Mouse (Mus musculus): ENCODE measurements around the gene Pnck. TPM values are rescaled to one million over a fixed set of nuclear protein-coding genes. Genes with fewer than 3 reads are reported as not detected.
A peak's percentile ranks its signal among the peaks of the same experiment; 100 is the strongest.

Pnck gene
- polyA plus RNA-seq, 1 experiment from 2014 or later: 194 TPM

GRCm38 (mm10) chrX:73673968-73674661, 14.2 kb upstream of the Pnck start:
- Histone ChIP-seq H3K4me1 (ENCODE audit: control insufficient read depth, insufficient read depth, low read depth, low read length) (peaks cover 11% of the 10 kb centered on the region), H3K27me3 (replicated peaks; ENCODE audit: control insufficient read depth, insufficient read depth, low read length) (no peaks in the 10 kb centered on the region), H3K27ac (ENCODE audit: low read depth, low read length) (peak overlapping the region; percentile 76; the same call in 1 of the 2 replicates), H3K36me3 (ENCODE audit: control insufficient read depth, insufficient read depth, low read length) (no peaks in the 10 kb centered on the region), H3K4me3 (ENCODE audit: low read length) (peak overlapping the region; percentile 63), H3K9ac (ENCODE audit: low read depth, low read length) (peak overlapping the region; percentile 78), H3K9me3 (ENCODE audit: control insufficient read depth, low read length) (no peaks in the 10 kb centered on the region), H3K4me2 (ENCODE audit: low read length) (peak overlapping the region; percentile 74)
- 22% methylated on average over 20 of the region's 20 CpGs for WGBS
- ATAC-seq: peak; percentile 47

DNA sequence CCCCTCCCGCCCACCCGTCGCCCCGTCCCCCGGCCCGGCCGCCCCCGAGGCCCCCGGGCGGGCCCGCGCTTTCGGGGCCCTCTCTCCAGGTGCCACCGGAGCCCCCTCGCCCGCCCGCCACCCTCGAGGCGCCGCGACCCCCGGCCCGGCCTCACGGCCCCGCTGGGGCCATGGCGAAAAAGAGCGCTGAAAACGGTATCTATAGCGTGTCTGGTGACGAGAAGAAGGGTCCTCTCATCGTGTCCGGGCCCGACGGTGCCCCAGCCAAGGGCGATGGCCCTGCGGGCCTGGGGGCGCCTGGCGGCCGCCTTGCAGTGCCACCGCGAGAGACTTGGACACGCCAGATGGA, 13.7 kb upstream of the Pnck start:
- no peak; the same call in 1 of the 2 replicates for ATAC-seq
- H3K9me3 ChIP-seq (ENCODE audit: control insufficient read depth, low read length): no peaks in the 10 kb centered on the region
- no peaks in the 10 kb centered on the region for H3K27me3 ChIP-seq (replicated peaks; ENCODE audit: control insufficient read depth, insufficient read depth, low read length)
- peak overlapping the region; percentile 63 for H3K4me3 ChIP-seq (ENCODE audit: low read length)
- H3K9ac ChIP-seq (ENCODE audit: low read depth, low read length): peak overlapping the region; percentile 78
- 16% methylated on average over 21 of the region's 42 CpGs for WGBS
- H3K36me3 ChIP-seq (ENCODE audit: control insufficient read depth, insufficient read depth, low read length): no peaks in the 10 kb centered on the region
- H3K4me1 ChIP-seq (ENCODE audit: control insufficient read depth, insufficient read depth, low read depth, low read length): peaks cover 11% of the 10 kb centered on the region
- H3K4me2 ChIP-seq (ENCODE audit: low read length): peak overlapping the region; percentile 74
- H3K27ac ChIP-seq (ENCODE audit: low read depth, low read length): peak overlapping the region; percentile 76

DNA sequence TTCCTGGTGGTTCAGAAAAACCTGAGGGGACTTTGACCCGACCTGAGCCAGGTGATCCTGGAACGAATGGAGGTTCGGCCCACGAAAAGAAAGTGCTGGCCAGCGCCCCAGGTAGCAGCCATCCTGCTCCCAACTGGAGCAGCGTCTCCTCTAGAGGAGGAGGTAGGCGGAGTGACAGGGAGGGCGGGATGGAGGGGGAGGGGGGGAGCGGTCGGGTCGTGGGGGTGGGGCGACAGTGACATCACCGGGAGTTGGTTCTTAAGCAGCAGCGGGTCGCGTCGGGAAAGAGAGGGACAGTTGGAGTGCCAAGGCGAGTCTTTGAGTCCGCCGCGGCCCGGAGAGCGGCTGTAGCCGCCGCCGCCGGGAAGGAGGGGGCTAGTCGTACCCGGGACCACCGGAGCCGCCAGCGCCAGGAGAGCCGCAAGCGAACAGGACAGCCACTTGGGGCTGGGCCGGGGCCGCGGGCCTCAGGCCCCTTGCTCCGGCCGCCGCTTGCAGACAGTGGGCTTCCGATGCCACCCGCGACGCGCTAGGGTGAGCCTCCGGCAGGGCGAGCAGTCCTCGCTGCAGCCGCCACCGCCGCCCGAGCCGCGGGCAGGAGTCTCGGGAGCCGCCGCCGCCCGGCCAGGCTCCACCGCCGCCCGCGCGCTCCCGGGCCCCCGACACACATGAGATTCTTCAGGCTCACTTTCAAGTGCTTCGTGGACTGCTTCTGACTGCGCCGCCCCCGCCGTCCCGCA, 13.1 kb upstream of the Pnck start, which contains the start of gene Slc6a8:
Slc6a8 (plus strand) TSS at position 272 of the 740 bp plus-strand sequence.
- 19% methylated on average over 18 of the region's 72 CpGs for WGBS
- H3K9ac ChIP-seq (ENCODE audit: low read depth, low read length): peak within 1 kb of the TSS; percentile 78
- H3K27me3 ChIP-seq (replicated peaks; ENCODE audit: control insufficient read depth, insufficient read depth, low read length): no peaks in the 10 kb centered on the region
- H3K4me2 ChIP-seq (ENCODE audit: low read length): peak within 1 kb of the TSS; percentile 74
- no peaks in the 10 kb centered on the region for H3K9me3 ChIP-seq (ENCODE audit: control insufficient read depth, low read length)
- peak within 1 kb of the TSS; percentile 63 for H3K4me3 ChIP-seq (ENCODE audit: low read length)
- H3K36me3 ChIP-seq (ENCODE audit: control insufficient read depth, insufficient read depth, low read length): no peaks in the 10 kb centered on the region
- peaks cover 11% of the 10 kb centered on the region for H3K4me1 ChIP-seq (ENCODE audit: control insufficient read depth, insufficient read depth, low read depth, low read length)
- ATAC-seq: peak; percentile 82
- peak within 1 kb of the TSS; percentile 76 for H3K27ac ChIP-seq (ENCODE audit: low read depth, low read length)

GRCm38 (mm10) chrX:73672031-73672431, 12.1 kb upstream of the Pnck start:
- H3K4me3 ChIP-seq (ENCODE audit: low read length): no peak overlapping the region
- H3K27me3 ChIP-seq (replicated peaks; ENCODE audit: control insufficient read depth, insufficient read depth, low read length): no peaks in the 10 kb centered on the region
- H3K4me1 ChIP-seq (ENCODE audit: control insufficient read depth, insufficient read depth, low read depth, low read length): peaks cover 11% of the 10 kb centered on the region
- H3K36me3 ChIP-seq (ENCODE audit: control insufficient read depth, insufficient read depth, low read length): no peaks in the 10 kb centered on the region
- H3K9ac ChIP-seq (ENCODE audit: low read depth, low read length): no peak overlapping the region
- H3K9me3 ChIP-seq (ENCODE audit: control insufficient read depth, low read length): no peaks in the 10 kb centered on the region
- 38% methylated on average over 4 of the region's 4 CpGs for WGBS
- no peak overlapping the region for H3K27ac ChIP-seq (ENCODE audit: low read depth, low read length)
- no peak overlapping the region; the same call in 1 of the 2 replicates for H3K4me2 ChIP-seq (ENCODE audit: low read length)
- ATAC-seq: peak; percentile 25; the same call in 1 of the 2 replicates

- no peak for ATAC-seq
Observed at GRCm38 (mm10) chrX:73663143-73663542, 3.2 kb upstream of the Pnck start.

DNA sequence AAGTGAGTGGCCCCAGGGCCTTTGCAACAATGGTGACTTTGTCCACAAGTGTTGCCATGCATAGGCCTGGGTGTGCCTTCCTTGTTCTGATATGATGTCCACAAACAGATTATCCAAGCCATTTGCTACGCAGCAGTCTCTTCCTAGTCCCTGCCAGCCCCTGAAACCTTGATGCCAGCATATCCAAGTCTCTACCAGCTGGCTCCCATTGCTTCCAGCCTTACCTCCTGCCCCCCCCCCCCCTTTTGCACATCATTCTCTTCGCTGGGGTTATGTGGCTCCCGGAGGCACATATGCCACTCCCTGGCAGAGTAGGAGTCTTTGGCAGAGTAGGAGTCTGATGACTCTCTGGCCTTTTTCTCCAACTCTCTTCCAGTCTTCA, 358 bp upstream of the Pnck start:
- peak overlapping the region; percentile 70 for H3K9ac ChIP-seq (ENCODE audit: low read depth, low read length)
- no peaks in the 10 kb centered on the region for H3K9me3 ChIP-seq (ENCODE audit: control insufficient read depth, low read length)
- H3K36me3 ChIP-seq (ENCODE audit: control insufficient read depth, insufficient read depth, low read length): no peaks in the 10 kb centered on the region
- no peaks in the 10 kb centered on the region for H3K27me3 ChIP-seq (replicated peaks; ENCODE audit: control insufficient read depth, insufficient read depth, low read length)
- 32% methylated on average over 3 of the region's 3 CpGs for WGBS
- H3K4me3 ChIP-seq (ENCODE audit: low read length): peak overlapping the region; percentile 51
- peak overlapping the region; percentile 75 for H3K27ac ChIP-seq (ENCODE audit: low read depth, low read length)
- ATAC-seq: peak; percentile 28
- H3K4me2 ChIP-seq (ENCODE audit: low read length): peak overlapping the region; percentile 56
- no peaks in the 10 kb centered on the region; the same call in 1 of the 2 replicates for H3K4me1 ChIP-seq (ENCODE audit: control insufficient read depth, insufficient read depth, low read depth, low read length)

More at GRCm38 (mm10) chrX:73663143-73663542, 3.2 kb upstream of the Pnck start:
- Histone ChIP-seq H3K27ac (ENCODE audit: low read depth, low read length) (no peak overlapping the region), H3K27me3 (replicated peaks; ENCODE audit: control insufficient read depth, insufficient read depth, low read length) (no peaks in the 10 kb centered on the region), H3K9me3 (ENCODE audit: control insufficient read depth, low read length) (no peaks in the 10 kb centered on the region), H3K36me3 (ENCODE audit: control insufficient read depth, insufficient read depth, low read length) (no peaks in the 10 kb centered on the region), H3K4me3 (ENCODE audit: low read length) (no peak overlapping the region), H3K4me2 (ENCODE audit: low read length) (no peak overlapping the region), H3K9ac (ENCODE audit: low read depth, low read length) (no peak overlapping the region), H3K4me1 (ENCODE audit: control insufficient read depth, insufficient read depth, low read depth, low read length) (no peaks in the 10 kb centered on the region; the same call in 1 of the 2 replicates)

DNA sequence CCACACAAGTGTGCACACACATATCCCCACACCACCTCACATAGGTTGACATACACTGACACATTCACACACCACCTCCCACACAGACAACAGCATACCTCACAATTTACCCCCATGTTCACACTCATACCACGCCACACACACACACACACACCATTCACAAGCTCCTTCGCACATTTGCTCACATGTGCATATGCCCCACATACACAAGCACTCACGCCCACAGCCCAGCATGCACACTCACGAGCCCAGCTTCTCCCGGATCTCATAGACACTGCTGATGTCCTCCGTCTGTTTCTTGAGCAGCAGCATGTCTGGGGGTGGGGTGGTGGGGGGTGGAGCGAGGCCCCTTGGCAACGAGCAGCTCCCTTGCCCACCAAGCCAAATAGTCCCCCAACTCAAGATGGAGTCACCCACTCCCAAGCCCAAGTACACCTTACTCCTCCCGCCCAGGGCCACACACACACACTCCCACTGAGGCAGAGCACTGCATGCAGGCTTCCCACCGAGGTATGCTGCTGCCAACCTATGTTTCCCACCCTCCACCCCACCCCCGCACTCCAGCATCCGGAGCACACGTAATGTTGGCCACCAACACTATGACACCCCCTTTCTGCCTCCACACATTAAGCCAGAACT, 862 bp downstream of the Pnck start:
- WGBS: 48% methylated on average over 12 of the region's 13 CpGs
- peak; percentile 34 for ATAC-seq
- peak overlapping the region; percentile 75 for H3K27ac ChIP-seq (ENCODE audit: low read depth, low read length)

GRCm38 (mm10) chrX:73658391-73658790, 1.5 kb downstream of the Pnck start:
- H3K9ac ChIP-seq (ENCODE audit: low read depth, low read length): no peak overlapping the region
- peak overlapping the region; percentile 56 for H3K4me2 ChIP-seq (ENCODE audit: low read length)

More for the DNA sequence above, 862 bp downstream of the Pnck start:
- Histone ChIP-seq H3K4me1 (ENCODE audit: control insufficient read depth, insufficient read depth, low read depth, low read length) (no peaks in the 10 kb centered on the region; the same call in 1 of the 2 replicates), H3K27me3 (replicated peaks; ENCODE audit: control insufficient read depth, insufficient read depth, low read length) (no peaks in the 10 kb centered on the region), H3K9me3 (ENCODE audit: control insufficient read depth, low read length) (no peaks in the 10 kb centered on the region), H3K4me3 (ENCODE audit: low read length) (peak overlapping the region; percentile 51), H3K4me2 (ENCODE audit: low read length) (peak overlapping the region; percentile 56), H3K36me3 (ENCODE audit: control insufficient read depth, insufficient read depth, low read length) (no peaks in the 10 kb centered on the region), H3K9ac (ENCODE audit: low read depth, low read length) (peak overlapping the region; percentile 70)

DNA sequence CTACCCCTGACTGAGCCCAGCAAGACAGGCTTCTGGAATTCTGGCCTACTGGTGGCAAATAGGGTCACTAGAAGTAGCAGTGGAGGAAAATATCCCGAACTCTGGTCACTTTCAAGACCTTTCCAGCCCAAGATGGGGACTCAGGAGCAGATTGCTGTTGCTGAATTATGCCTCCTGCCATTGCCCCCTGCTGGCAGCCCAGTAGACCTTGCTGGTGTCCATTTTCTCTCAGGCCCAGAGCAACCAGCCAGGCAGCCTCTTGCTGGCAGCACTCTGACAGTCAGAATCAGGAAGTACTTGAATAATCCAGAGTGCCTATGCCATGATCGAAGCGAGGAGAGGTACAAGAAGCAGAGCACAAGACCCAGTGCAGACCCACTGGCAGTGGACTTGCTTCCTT, 4.4 kb downstream of the Pnck start:
- no peaks in the 10 kb centered on the region for H3K27me3 ChIP-seq (replicated peaks; ENCODE audit: control insufficient read depth, insufficient read depth, low read length)
- H3K4me3 ChIP-seq (ENCODE audit: low read length): no peak overlapping the region
- H3K27ac ChIP-seq (ENCODE audit: low read depth, low read length): no peak overlapping the region
- no peak for ATAC-seq
- H3K9ac ChIP-seq (ENCODE audit: low read depth, low read length): no peak overlapping the region
- H3K4me1 ChIP-seq (ENCODE audit: control insufficient read depth, insufficient read depth, low read depth, low read length): no peaks in the 10 kb centered on the region; the same call in 1 of the 2 replicates
- 66% methylated on average over 3 of the region's 3 CpGs for WGBS
- H3K9me3 ChIP-seq (ENCODE audit: control insufficient read depth, low read length): no peaks in the 10 kb centered on the region
- no peak overlapping the region for H3K4me2 ChIP-seq (ENCODE audit: low read length)
- H3K36me3 ChIP-seq (ENCODE audit: control insufficient read depth, insufficient read depth, low read length): no peaks in the 10 kb centered on the region

More at GRCm38 (mm10) chrX:73658391-73658790, 1.5 kb downstream of the Pnck start:
- Histone ChIP-seq H3K36me3 (ENCODE audit: control insufficient read depth, insufficient read depth, low read length) (no peaks in the 10 kb centered on the region), H3K27ac (ENCODE audit: low read depth, low read length) (no peak overlapping the region), H3K27me3 (replicated peaks; ENCODE audit: control insufficient read depth, insufficient read depth, low read length) (no peaks in the 10 kb centered on the region), H3K4me1 (ENCODE audit: control insufficient read depth, insufficient read depth, low read depth, low read length) (no peaks in the 10 kb centered on the region; the same call in 1 of the 2 replicates), H3K9me3 (ENCODE audit: control insufficient read depth, low read length) (no peaks in the 10 kb centered on the region), H3K4me3 (ENCODE audit: low read length) (peak overlapping the region; percentile 51)
- no peak for ATAC-seq
- 38% methylated on average over 5 of the region's 7 CpGs for WGBS

Measured in hindbrain, embryonic 16.5 days (tissue).